Mouse (Mus musculus) olfactory bulb, adult 2 months (tissue): ENCODE measurements around the gene Mtfr1l. TPM values are rescaled to one million over a fixed set of nuclear protein-coding genes. Genes with fewer than 3 reads are reported as not detected.

Experiments used
- H3K27ac ChIP-seq: fragments of 200-500 bp; 2 replicates; pipeline ENCODE4 v1.5.1; 2012; ENCODE audit warnings: low read depth, low read length; ENCODE audit not compliant: insufficient read depth
- H3K4me1 ChIP-seq: fragments of 200-500 bp; 2 replicates; pipeline ENCODE4 v1.6.1; 2012; ENCODE audit warnings: low read length; ENCODE audit not compliant: control insufficient read depth, insufficient read depth
- H3K4me3 ChIP-seq: fragments of 200-500 bp; 2 replicates; pipeline ENCODE4 v1.5.1; 2012; ENCODE audit warnings: mild to moderate bottlenecking, low read depth, low read length, moderate library complexity; ENCODE audit not compliant: insufficient read depth
- CTCF ChIP-seq: fragments of 200-500 bp; IDR thresholded peaks from 2 replicates; pipeline ENCODE4 v1.5.1; 2012; ENCODE audit warnings: low read depth, mild to moderate bottlenecking, low read length, moderate library complexity; ENCODE audit not compliant: insufficient read depth
- POLR2A ChIP-seq: fragments of 200-500 bp; IDR thresholded peaks from 2 replicates; pipeline ENCODE4 v1.6.1; 2012; ENCODE audit warnings: mild to moderate bottlenecking, low read depth, low read length, moderate library complexity; ENCODE audit not compliant: insufficient read depth
- WGBS: fragments of 180-500 bp; shearing (Covaris S2); methylation state at CpG from one replicate; pipeline ENCODE4 v1.1.7; 2018; 5-methylcytosine and 5-hydroxymethylcytosine counted together
- polyA plus RNA-seq: library from polyadenylated mRNA; stranded (reverse); fragments of >200 nt; gene quantifications from 2 replicates; pipeline ENCODE4 v1.2.4, GENCODE M21; 2012; ENCODE audit warnings: low replicate concordance; ENCODE audit not compliant: missing spikeins, insufficient read depth, insufficient read length

Mtfr1l gene
- polyA plus RNA-seq, 1 experiment: not detected

GRCm38 (mm10) chr4:134478031-134478430 is 57.2 kb downstream of the Mtfr1l start:
- Histone ChIP-seq H3K4me1 (peaks cover 23% of the 10 kb centered on the region), H3K4me3 (no peak overlapping the region), H3K27ac (no peak overlapping the region)
- 2% methylated on average over 9 of the region's 9 CpGs for WGBS
- TF ChIP-seq POLR2A (no peak), CTCF (peak; percentile 100)

DNA sequence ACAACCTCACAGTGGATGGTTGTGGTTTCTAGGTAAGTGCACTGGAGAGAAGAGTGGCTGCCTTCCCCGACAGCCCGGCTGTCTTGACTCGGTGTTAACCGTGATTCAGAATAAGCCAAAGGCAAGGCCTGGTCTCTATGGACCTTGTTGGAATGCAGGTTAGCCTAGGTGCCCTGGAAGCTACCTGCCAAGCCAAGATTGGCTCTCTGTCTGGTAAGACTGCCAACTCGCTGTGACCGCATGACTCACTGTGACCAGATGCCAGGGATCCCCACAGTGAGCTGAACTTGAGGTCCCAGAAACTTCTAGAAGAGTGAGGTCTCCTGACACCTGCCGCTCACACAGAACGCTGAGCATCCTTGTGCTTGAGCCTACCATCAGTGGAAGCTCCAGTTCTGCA is 58.3 kb downstream of the Mtfr1l start:
- H3K4me1 ChIP-seq: peaks cover 16% of the 10 kb centered on the region
- TF ChIP-seq POLR2A: no peak
- TF ChIP-seq CTCF: no peak
- WGBS: 89% methylated on average over 8 of the region's 8 CpGs
- no peak overlapping the region for H3K27ac ChIP-seq
- no peak overlapping the region for H3K4me3 ChIP-seq

Other genes starting within 250 kb of the Mtfr1l start
- gene Pdik1l, start 247.5 kb downstream of the Mtfr1l start, polyA plus RNA-seq: not detected in 2 replicates
- gene Trim63, start 220.3 kb downstream of the Mtfr1l start, polyA plus RNA-seq: not detected in 2 replicates
- not detected in 2 replicates for gene Slc30a2, start 192.2 kb downstream of the Mtfr1l start, polyA plus RNA-seq
- gene Extl1, start 151.5 kb downstream of the Mtfr1l start, polyA plus RNA-seq: not detected in 2 replicates
- gene Pafah2, start 139.1 kb downstream of the Mtfr1l start, polyA plus RNA-seq: not detected in 2 replicates
- 402 and 593 TPM in 2 replicates for gene Stmn1, start 67.1 kb downstream of the Mtfr1l start, polyA plus RNA-seq
- gene Paqr7, start 38.7 kb downstream of the Mtfr1l start, polyA plus RNA-seq: not detected in 2 replicates
- not detected in 2 replicates for gene Aunip, start 24.4 kb downstream of the Mtfr1l start, polyA plus RNA-seq
- not detected in 2 replicates for gene Selenon, start 16.8 kb upstream of the Mtfr1l start, polyA plus RNA-seq
- not detected in 2 replicates for gene Man1c1, start 168.9 kb upstream of the Mtfr1l start, polyA plus RNA-seq
- not detected in 2 replicates for gene Ldlrap1, start 232.6 kb upstream of the Mtfr1l start, polyA plus RNA-seq